Mouse (Mus musculus) kidney, adult 2 months (tissue): ENCODE results near the gene Mcf2l.

Source experiments
- CTCF ChIP-seq: fragments of 200-500 bp; conservative IDR thresholded peaks from 2 replicates; pipeline ENCODE4 v1.5.1; 2011; ENCODE audit warnings: low read depth, mild to moderate bottlenecking, control low read depth, low read length, moderate library complexity, mixed read lengths; ENCODE audit not compliant: insufficient read depth, insufficient read length
- POLR2A ChIP-seq: fragments of 200-500 bp; IDR thresholded peaks from one replicate; pipeline ENCODE4 v1.6.1; 2011; ENCODE audit warnings: low read depth, low read length, control low read depth

DNA sequence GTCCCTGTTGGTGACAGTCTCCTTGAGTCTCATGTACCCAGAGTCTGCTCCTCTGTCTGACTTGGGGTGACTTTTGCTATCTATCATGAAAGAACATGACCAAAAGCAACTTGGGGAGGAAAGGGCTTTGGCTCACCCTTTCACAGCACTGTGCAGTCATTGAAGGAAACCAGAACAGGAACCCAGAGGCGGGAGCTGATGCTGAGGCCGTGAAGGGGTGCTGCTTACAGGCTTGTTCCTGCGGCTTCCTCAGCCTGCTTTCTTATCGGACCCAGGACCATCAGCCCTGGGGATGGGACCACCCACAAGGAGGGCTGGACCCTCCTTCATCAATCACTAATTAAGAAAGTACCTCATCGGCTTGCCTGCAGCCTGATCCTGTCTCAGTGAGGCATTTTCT, 103.1 kb downstream of the Mcf2l start:
- TF ChIP-seq POLR2A (no peak), CTCF (no peak)
